Comparison of ENCODE assay signal across 8 mouse cellular contexts in the genomic region with DNA sequence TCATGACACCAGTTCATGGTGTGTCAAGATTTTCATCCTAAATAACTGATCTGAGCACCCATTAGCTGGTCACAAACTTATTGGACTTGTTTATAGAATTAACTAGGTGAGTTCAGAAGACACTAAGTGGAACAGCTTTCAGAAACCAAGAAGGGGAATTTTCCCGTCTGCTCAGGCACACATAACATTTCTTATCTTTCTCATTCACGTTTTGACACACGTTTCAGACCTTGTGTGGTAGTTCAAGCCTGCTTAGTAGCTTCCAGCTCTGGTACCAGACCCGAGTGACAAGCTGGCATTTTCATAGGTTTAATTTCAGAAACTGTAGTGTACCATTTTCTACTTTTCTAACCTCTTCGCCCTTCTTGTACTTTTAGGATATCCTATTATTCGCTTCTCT. TPM values are rescaled to one million over a fixed set of nuclear protein-coding genes. Genes with fewer than 3 reads are reported as not detected.
DNase-seq lines count a peak whose midpoint lies in the region; ATAC-seq and TF ChIP-seq lines count a peak whose summit lies in the region.

No protein-coding gene starts in this region.

- no peaks in the 10 kb centered on the region for H3K9me3 ChIP-seq in heart, embryonic 13.5 days
- no peaks in the 10 kb centered on the region for H3K9me3 ChIP-seq in E14TG2a.4 (ENCODE audit: low read length)
- no peaks in the 10 kb centered on the region for H3K9me3 ChIP-seq in forebrain, embryonic 16.5 days (ENCODE audit: control insufficient read depth, low read length)
- H3K9me3 ChIP-seq in liver, postnatal 0 days (ENCODE audit: low read length) = no peaks in the 10 kb centered on the region

- ATAC-seq in heart, embryonic 13.5 days (ENCODE audit: extremely low read depth, insufficient number of reproducible peaks, low FRiP score, low TSS enrichment) = no peak
- no peak for ATAC-seq in forebrain, embryonic 16.5 days
- peak; percentile 6; the same call in 1 of the 2 replicates for ATAC-seq in liver, postnatal 0 days

- no peak for TF ChIP-seq EP300 in liver, postnatal 0 days (IDR thresholded peaks at IDR 0.05; ENCODE audit: low read depth)

- peak overlapping the region; percentile 72 for H3K4me3 ChIP-seq in heart, embryonic 13.5 days
- peak overlapping the region; percentile 82 for H3K4me3 ChIP-seq in E14TG2a.4 (replicated peaks; ENCODE audit: low read length)
- H3K4me3 ChIP-seq in forebrain, embryonic 16.5 days (replicated peaks; ENCODE audit: low read length) = peak overlapping the region; percentile 69
- H3K4me3 ChIP-seq in liver, postnatal 0 days (ENCODE audit: low read depth, low read length) = peak overlapping the region; percentile 76

- DNase-seq in heart, postnatal 25 days (ENCODE audit: low spot score) = no peak
- DNase-seq in liver, postnatal 0 days = peak; percentile 13
- DNase-seq in urinary bladder, postnatal 4 days (ENCODE audit: low spot score in 2 of 2) = no peak
- no peak for DNase-seq in embryo, embryonic 10 days (ENCODE audit: low spot score)
- no peak for DNase-seq in left cerebral cortex, postnatal 10 days (ENCODE audit: extremely low spot score in 1 of 2, low spot score in 2 of 2)

- no peaks in the 10 kb centered on the region for H3K27me3 ChIP-seq in heart, embryonic 13.5 days (replicated peaks)
- no peaks in the 10 kb centered on the region for H3K27me3 ChIP-seq in E14TG2a.4 (ENCODE audit: insufficient read depth, low read length)
- H3K27me3 ChIP-seq in forebrain, embryonic 16.5 days (replicated peaks; ENCODE audit: control insufficient read depth, insufficient read depth, low read length) = no peaks in the 10 kb centered on the region; the same call in 1 of the 2 replicates
- H3K27me3 ChIP-seq in liver, postnatal 0 days (ENCODE audit: insufficient read depth, low read length) = no peaks in the 10 kb centered on the region

- peak overlapping the region; percentile 71 for H3K4me2 ChIP-seq in heart, embryonic 13.5 days
- peak overlapping the region; percentile 54 for H3K4me2 ChIP-seq in forebrain, embryonic 16.5 days (ENCODE audit: low read length)
- H3K4me2 ChIP-seq in liver, postnatal 0 days (ENCODE audit: low read depth, low read length) = peak overlapping the region; percentile 78

- peak overlapping the region; percentile 82 for H3K9ac ChIP-seq in heart, embryonic 13.5 days
- peak overlapping the region; percentile 58 for H3K9ac ChIP-seq in forebrain, embryonic 16.5 days (replicated peaks; ENCODE audit: low read depth, low read length)
- peak overlapping the region; percentile 72 for H3K9ac ChIP-seq in liver, postnatal 0 days (replicated peaks)

- WGBS in heart, embryonic 13.5 days = 16% methylated on average over 6 of the region's 6 CpGs
- 21% methylated on average over 6 of the region's 6 CpGs for WGBS in forebrain, embryonic 16.5 days
- 11% methylated on average over 6 of the region's 6 CpGs for WGBS in liver, postnatal 0 days (ENCODE audit: insufficient replicate concordance)

- intact Hi-C loops in heart, postnatal 25 days (cut with DNase I) = loop anchor here (5.0 kb wide), 1 partner anchor 437 kb away; the partner anchor contains the start of gene Wdr91
- intact Hi-C loops in left cerebral cortex, postnatal 10 days (cut with DNase I) = no loop called here

- no peak for TF ChIP-seq CTCF in E14TG2a.4 (conservative IDR thresholded peaks at IDR 0.05; ENCODE audit: low read length)
- no peak for TF ChIP-seq CTCF in liver, postnatal 0 days (IDR thresholded peaks at IDR 0.05; ENCODE audit: low read depth)

- no peaks in the 10 kb centered on the region for H3K36me3 ChIP-seq in heart, embryonic 13.5 days
- no peaks in the 10 kb centered on the region for H3K36me3 ChIP-seq in E14TG2a.4 (ENCODE audit: insufficient read depth, low read length)
- H3K36me3 ChIP-seq in forebrain, embryonic 16.5 days (ENCODE audit: control insufficient read depth, insufficient read depth) = no peaks in the 10 kb centered on the region
- H3K36me3 ChIP-seq in liver, postnatal 0 days (replicated peaks; ENCODE audit: insufficient read depth, low read length) = no peaks in the 10 kb centered on the region

- peak overlapping the region; percentile 79 for H3K27ac ChIP-seq in heart, embryonic 13.5 days (replicated peaks)
- no peak overlapping the region for H3K27ac ChIP-seq in forebrain, embryonic 16.5 days (ENCODE audit: low read length)
- peak overlapping the region; percentile 92 for H3K27ac ChIP-seq in liver, postnatal 0 days (ENCODE audit: low read depth)

- peaks cover 47% of the 10 kb centered on the region for H3K4me1 ChIP-seq in heart, embryonic 13.5 days
- peaks cover 23% of the 10 kb centered on the region for H3K4me1 ChIP-seq in E14TG2a.4 (replicated peaks; ENCODE audit: low read depth, low read length)
- peaks cover 32% of the 10 kb centered on the region for H3K4me1 ChIP-seq in forebrain, embryonic 16.5 days (replicated peaks; ENCODE audit: control insufficient read depth, insufficient read depth, low read length)
- H3K4me1 ChIP-seq in liver, postnatal 0 days (ENCODE audit: insufficient read depth) = peaks cover 50% of the 10 kb centered on the region

RNA-seq across cellular contexts. Expression of gene Bpgm, which starts 0.6 kb away (rescaled TPM):
- polyA plus RNA-seq in heart, embryonic 13.5 days (2015; fragmentation: Nextera tagmentation; extraction: Ambion mirVana) = 69.1 and 111 TPM in 2 replicates
- 100 to 1,000 TPM in 1 of 2 experiments, 10 to 100 TPM in 1; 63.5 to 103 TPM for total RNA-seq in heart, postnatal 25 days (2021)
- 64.2 and 68.2 TPM in 2 replicates for polyA plus RNA-seq in forebrain, embryonic 16.5 days (2015; fragmentation: Nextera tagmentation; extraction: Ambion mirVana)
- polyA plus RNA-seq in liver, postnatal 0 days (2015; fragmentation: Nextera tagmentation; extraction: Ambion mirVana) = 85.5 and 88.8 TPM in 2 replicates
- total RNA-seq in left cerebral cortex, postnatal 10 days (2021) = 10 to 100 TPM; 69.5 to 79.9 TPM
